Mouse (Mus musculus): ENCODE measurements around the gene Nup210.
A peak's percentile ranks its signal among the peaks of the same experiment; 100 is the strongest.
"Not testable (repeated sequence)": the region's sequence is repeated elsewhere in the genome, so short reads cannot be mapped to it uniquely, and the experiment has no call there.

Nup210 gene

GRCm38 (mm10) chr6:91104765-91105399 is 11.7 kb downstream of the Nup210 start:
- DNase-seq (ENCODE audit: low spot score) = no peak

- DNase-seq (ENCODE audit: low spot score) = not testable (repeated sequence)
These were observed 13.2 kb downstream of the Nup210 start for GRCm38 (mm10) chr6:91103421-91103820.

- DNase-seq (ENCODE audit: low spot score) = no peak
These were observed 16.0 kb downstream of the Nup210 start for GRCm38 (mm10) chr6:91100621-91101020.

- no peak for DNase-seq (ENCODE audit: low spot score)
These were observed 18.8 kb downstream of the Nup210 start for GRCm38 (mm10) chr6:91097879-91098278.

DNA sequence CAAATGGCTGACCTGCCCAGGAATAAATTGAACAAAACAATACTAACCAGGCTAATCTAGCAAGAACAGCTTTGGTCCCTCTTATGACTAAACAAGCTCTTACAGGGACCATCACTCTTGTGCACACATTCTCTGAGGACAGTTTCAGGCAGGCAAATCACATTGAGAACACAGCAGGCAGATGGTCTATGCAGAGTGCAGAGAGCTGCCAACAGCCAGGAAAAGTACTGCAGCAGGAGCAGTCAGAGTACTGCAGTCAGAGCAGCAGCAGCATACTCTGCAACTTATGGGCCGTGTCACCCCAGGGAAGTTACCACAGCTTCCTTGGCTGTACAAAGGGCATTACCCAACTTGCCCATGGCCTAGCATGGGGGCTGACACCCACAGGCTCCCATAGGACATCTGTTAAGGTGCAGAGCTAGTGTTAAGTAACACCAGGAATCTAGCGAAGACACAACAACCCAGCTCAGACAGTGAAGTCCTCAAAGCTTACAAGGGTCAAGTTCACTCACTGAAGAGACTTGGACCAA is 21.5 kb downstream of the Nup210 start:
- DNase-seq (ENCODE audit: low spot score) = no peak

- no peak for DNase-seq (ENCODE audit: low spot score)
These were observed 24.3 kb downstream of the Nup210 start for GRCm38 (mm10) chr6:91092216-91092899.

DNA sequence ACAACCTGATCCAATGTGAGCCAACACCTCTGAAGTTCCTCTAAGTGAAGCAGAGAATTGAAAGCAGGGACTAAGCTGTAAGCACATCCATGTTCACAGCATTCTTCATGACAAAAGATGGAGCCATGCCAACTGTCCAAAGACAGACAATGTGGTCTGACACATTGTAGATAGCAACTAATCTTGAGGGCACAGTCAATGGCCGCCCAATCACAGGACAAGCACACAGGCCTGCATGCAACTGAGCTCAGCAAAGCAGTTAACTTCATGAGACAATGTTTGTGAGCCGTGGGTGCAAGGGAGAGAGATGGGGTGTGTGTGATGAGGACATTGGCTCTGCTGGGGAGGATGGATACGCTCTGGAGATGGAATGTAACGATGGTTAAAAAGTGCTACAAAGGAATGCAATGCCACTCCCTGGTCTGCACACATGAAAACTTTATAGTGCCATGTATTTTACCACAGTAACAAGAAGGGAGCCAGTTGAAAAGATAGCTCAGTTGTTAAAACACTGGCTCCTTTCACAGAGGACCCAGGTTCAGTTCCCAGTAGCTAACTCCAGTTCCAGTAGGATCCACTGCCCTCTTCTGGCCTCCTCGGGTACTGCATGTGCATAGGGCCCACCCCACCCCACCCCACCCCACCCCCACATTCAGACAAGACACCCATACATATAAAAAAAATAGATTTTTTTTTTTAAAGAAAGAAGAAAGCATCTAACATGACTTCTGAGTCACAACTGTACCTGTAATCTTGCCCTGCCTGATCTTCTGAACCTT is 31.3 kb downstream of the Nup210 start:
- peak; percentile 56 for DNase-seq (ENCODE audit: low spot score)

DNA sequence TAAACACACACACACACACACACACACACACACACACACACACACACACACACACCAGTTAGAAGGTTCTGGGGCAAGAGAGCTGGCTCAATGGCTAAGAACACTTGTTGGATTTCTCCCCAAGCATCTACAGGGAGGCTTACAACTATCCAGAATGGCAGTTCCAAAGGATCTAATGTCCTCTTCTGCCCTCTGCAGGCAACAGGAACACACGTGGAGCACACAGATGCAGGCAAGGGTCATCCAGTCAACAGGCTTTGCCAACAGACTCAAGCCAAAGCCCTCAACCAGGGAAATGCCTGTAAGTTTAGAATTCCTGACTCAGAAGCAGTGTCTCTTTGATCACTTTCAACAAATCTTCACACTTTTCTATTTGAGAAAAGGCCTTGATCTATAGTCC is 36.6 kb downstream of the Nup210 start:
- DNase-seq (ENCODE audit: low spot score) = no peak

- no peak for DNase-seq (ENCODE audit: low spot score)
These were observed 40.4 kb downstream of the Nup210 start for GRCm38 (mm10) chr6:91076249-91076648.

- no peak for DNase-seq (ENCODE audit: low spot score)
These were observed 48.1 kb downstream of the Nup210 start for GRCm38 (mm10) chr6:91068511-91068910.

DNA sequence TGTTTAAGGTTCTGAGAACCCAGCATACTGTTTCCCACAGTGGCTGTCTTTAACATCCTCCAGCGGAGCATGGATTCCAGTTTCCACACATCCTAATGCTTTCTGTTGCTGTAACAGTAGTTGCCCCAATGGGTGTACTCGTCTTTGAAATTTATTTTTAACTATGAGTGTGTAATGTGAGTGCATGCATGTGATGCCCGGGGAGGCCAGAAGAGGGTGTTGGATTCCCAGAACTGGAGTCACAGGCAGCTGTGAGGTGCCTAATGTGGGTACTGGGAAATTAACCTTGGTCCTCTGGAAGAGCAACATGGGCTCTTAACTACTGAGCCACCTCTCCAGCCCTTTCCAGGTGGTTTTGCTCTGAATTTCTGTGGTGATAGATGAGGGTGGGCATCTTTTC is 49.6 kb downstream of the Nup210 start:
- DNase-seq (ENCODE audit: low spot score) = no peak

GRCm38 (mm10) chr6:91061296-91061695 is 55.3 kb downstream of the Nup210 start:
- DNase-seq (ENCODE audit: low spot score) = no peak

- DNase-seq (ENCODE audit: low spot score) = peak; percentile 75
These were observed 56.9 kb downstream of the Nup210 start for GRCm38 (mm10) chr6:91059711-91060110.

GRCm38 (mm10) chr6:91057989-91058388 is 58.6 kb downstream of the Nup210 start:
- DNase-seq (ENCODE audit: low spot score) = no peak

- no peak for DNase-seq (ENCODE audit: low spot score)
These were observed 60.3 kb downstream of the Nup210 start for GRCm38 (mm10) chr6:91056348-91056747.

GRCm38 (mm10) chr6:91052572-91052971 is 64.1 kb downstream of the Nup210 start:
- DNase-seq (ENCODE audit: low spot score) = no peak

DNA sequence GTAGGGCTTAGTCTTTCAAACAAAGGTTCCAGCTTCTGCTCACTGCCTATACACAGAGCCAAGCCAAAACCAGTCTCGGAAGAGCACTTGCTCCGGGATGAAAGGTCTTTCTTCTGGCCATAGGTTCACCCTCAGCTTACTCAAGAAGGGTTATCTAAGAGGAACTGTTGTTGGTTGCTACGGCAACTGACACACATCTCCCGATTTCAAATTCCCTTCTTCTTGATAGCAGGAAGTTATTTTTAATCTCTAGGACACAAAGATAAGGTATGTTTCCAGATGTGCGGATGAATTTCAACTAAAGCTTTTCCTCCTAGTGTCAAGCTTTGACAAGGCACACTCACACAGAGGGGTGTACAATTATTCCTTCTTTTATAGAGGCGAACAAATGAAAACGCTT is 68.6 kb downstream of the Nup210 start:
- DNase-seq (ENCODE audit: low spot score) = no peak

- DNase-seq (ENCODE audit: low spot score) = no peak
These were observed 69.2 kb downstream of the Nup210 start for GRCm38 (mm10) chr6:91047434-91047833.

GRCm38 (mm10) chr6:91046184-91046583 is 70.4 kb downstream of the Nup210 start:
- DNase-seq (ENCODE audit: low spot score) = no peak

DNA sequence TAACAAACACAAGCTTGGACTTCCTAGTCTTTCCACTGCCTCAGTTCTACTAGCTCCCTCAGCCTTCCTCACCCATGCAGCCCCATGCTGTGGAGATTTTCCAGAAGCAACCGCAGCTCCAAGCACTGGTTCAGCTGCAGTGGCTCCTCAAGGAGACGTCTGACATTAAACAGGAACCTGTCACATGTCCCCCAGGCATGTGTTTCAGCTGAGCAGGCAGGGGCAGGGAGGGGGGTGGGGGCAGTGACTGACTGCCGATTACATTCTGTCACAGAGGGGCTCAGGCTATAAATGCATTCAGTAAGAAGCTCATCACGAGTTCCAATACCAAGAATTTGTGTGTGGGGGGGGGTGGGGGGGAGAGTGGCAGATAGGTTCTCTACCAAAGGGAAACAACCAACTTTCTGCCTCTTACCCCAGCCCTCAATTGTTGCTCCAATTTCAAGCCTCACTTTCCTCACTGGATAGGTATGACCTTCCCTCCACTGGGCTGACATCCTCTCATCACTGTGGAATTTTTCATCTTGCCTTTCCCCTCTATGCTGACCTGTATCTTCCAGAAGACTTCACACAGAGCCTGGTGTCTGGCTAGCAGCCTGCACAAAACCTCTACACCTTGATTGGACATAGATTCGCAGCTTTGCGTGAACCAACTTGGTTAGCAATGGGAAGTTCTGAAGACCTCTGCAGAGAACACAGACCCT is 71.8 kb downstream of the Nup210 start:
- no peak for DNase-seq (ENCODE audit: low spot score)

DNA sequence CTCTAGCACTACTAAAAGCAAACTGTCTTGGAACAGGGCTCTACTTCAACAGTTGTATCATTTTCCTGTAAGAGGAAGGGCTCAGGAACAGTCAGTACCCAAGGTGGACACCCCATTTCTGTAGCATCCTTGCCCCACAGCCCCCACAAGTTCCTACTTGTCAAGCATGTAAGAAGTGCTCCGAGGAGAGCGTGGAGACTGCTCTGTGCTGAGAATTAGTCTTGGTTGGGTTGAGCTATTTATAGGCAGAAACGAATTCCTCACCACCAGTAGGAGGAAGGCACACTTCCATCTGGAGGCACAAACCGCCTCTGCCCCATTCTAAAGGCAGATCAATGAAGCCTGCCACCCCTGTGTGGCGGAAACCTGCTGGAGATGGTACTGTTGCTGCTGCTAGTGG is 75.3 kb downstream of the Nup210 start:
- DNase-seq (ENCODE audit: low spot score) = no peak

GRCm38 (mm10) chr6:91028256-91028655 is 88.4 kb downstream of the Nup210 start:
- DNase-seq (ENCODE audit: low spot score) = no peak

Measured in testis, postnatal 10 days (tissue).